Comparison of ENCODE assay signal across 9 mouse cellular contexts in genomic region chr6:114918994-114919393, GRCm38 (mm10). TPM values are rescaled to one million over a fixed set of nuclear protein-coding genes. Genes with fewer than 3 reads are reported as not detected.
A peak's percentile ranks its signal among the peaks of the same experiment; 100 is the strongest.
DNase-seq lines count a peak whose midpoint lies in the region; ATAC-seq and TF ChIP-seq lines count a peak whose summit lies in the region.
"Had no signal": no experiment of that assay in that cellular context is flagged by ENCODE, and none has a peak within 500 bp of the region (broad histone marks: within the 10 kb centered on the region; RNA-seq: fewer than 3 reads in every experiment).

No protein-coding gene starts in this region.

- peak overlapping the region; percentile 57 for H3K4me2 ChIP-seq in hindbrain, embryonic 15.5 days
- H3K4me2 ChIP-seq in midbrain, embryonic 15.5 days: peak overlapping the region; percentile 61

- no peak for TF ChIP-seq CTCF in kidney, adult 2 months (conservative IDR thresholded peaks at IDR 0.05; ENCODE audit: insufficient read depth, insufficient read length, low read depth, low read length)

- no peak overlapping the region for H3K9ac ChIP-seq in hindbrain, embryonic 15.5 days
- 0 out of 2 replicates have a peak overlapping the region, but pooled peaks have one; percentile 0 for H3K9ac ChIP-seq in midbrain, embryonic 15.5 days

- no peaks in the 10 kb centered on the region for H3K36me3 ChIP-seq in kidney, adult 2 months (ENCODE audit: control insufficient read depth, insufficient read depth, low read length)
- peaks cover 15% of the 10 kb centered on the region for H3K36me3 ChIP-seq in embryonic facial prominence, embryonic 10.5 days (replicated peaks)
- H3K36me3 ChIP-seq in hindbrain, embryonic 15.5 days: no peaks in the 10 kb centered on the region
- H3K36me3 ChIP-seq in midbrain, embryonic 15.5 days (replicated peaks): no peaks in the 10 kb centered on the region

- no peak for DNase-seq in kidney, adult 2 months
- DNase-seq in kidney, postnatal 25 days: no peak
- no peak for DNase-seq in embryonic facial prominence, embryonic 10.5 days (ENCODE audit: low spot score)
- no peak for DNase-seq in natural killer cell, adult 2 months (ENCODE audit: low spot score in 2 of 2)
- DNase-seq in urinary bladder, postnatal 25 days (ENCODE audit: low spot score): no peak
- DNase-seq in left cerebral cortex, adult 18-20 months (ENCODE audit: low spot score in 2 of 2): no peak
- DNase-seq: cerebellum, postnatal 14 days had no signal

- no peaks in the 10 kb centered on the region for H3K9me3 ChIP-seq in embryonic facial prominence, embryonic 10.5 days
- H3K9me3 ChIP-seq in hindbrain, embryonic 15.5 days: no peaks in the 10 kb centered on the region
- no peaks in the 10 kb centered on the region for H3K9me3 ChIP-seq in midbrain, embryonic 15.5 days

- TF ChIP-seq POLR2A in kidney, adult 2 months (IDR thresholded peaks at IDR 0.05; ENCODE audit: low read depth, low read length): no peak

- no peaks in the 10 kb centered on the region for H3K27me3 ChIP-seq in kidney, adult 2 months (replicated peaks; ENCODE audit: control insufficient read depth, insufficient read depth, low read length)
- no peaks in the 10 kb centered on the region for H3K27me3 ChIP-seq in embryonic facial prominence, embryonic 10.5 days (replicated peaks; ENCODE audit: low read depth, poor library complexity, severe bottlenecking)
- no peaks in the 10 kb centered on the region for H3K27me3 ChIP-seq in hindbrain, embryonic 15.5 days
- no peaks in the 10 kb centered on the region for H3K27me3 ChIP-seq in midbrain, embryonic 15.5 days (replicated peaks)

- peak overlapping the region; percentile 46 for H3K4me3 ChIP-seq in kidney, adult 2 months (ENCODE audit: insufficient read depth, low read depth, low read length)
- H3K4me3 ChIP-seq in embryonic facial prominence, embryonic 10.5 days: peak overlapping the region; percentile 72
- H3K4me3 ChIP-seq in hindbrain, embryonic 15.5 days: peak overlapping the region; percentile 40
- H3K4me3 ChIP-seq in midbrain, embryonic 15.5 days: peak overlapping the region; percentile 45

- H3K4me1 ChIP-seq in kidney, adult 2 months (ENCODE audit: control insufficient read depth, insufficient read depth, low read length): peaks cover 38% of the 10 kb centered on the region
- H3K4me1 ChIP-seq in embryonic facial prominence, embryonic 10.5 days: peaks cover 64% of the 10 kb centered on the region
- peaks cover 77% of the 10 kb centered on the region for H3K4me1 ChIP-seq in hindbrain, embryonic 15.5 days (replicated peaks)
- H3K4me1 ChIP-seq in midbrain, embryonic 15.5 days: peaks cover 73% of the 10 kb centered on the region

- no peak for ATAC-seq in hindbrain, embryonic 15.5 days (ENCODE audit: low FRiP score, low read depth)
- no peak for ATAC-seq in midbrain, embryonic 15.5 days (replicated peaks)

- WGBS in kidney, adult 2 months: 28% methylated on average over 9 of the region's 9 CpGs
- 87% methylated on average over 9 of the region's 9 CpGs for WGBS in embryonic facial prominence, embryonic 10.5 days
- WGBS in hindbrain, embryonic 15.5 days: 68% methylated on average over 9 of the region's 9 CpGs
- WGBS in midbrain, embryonic 15.5 days: 80% methylated on average over 9 of the region's 9 CpGs

- H3K27ac ChIP-seq in kidney, adult 2 months (ENCODE audit: insufficient read depth, low read depth, low read length): peak overlapping the region; percentile 47
- peak overlapping the region; percentile 94 for H3K27ac ChIP-seq in embryonic facial prominence, embryonic 10.5 days (replicated peaks)
- H3K27ac ChIP-seq in hindbrain, embryonic 15.5 days (replicated peaks): 0 out of 2 replicates have a peak overlapping the region, but pooled peaks have one; percentile 7
- H3K27ac ChIP-seq in midbrain, embryonic 15.5 days: no peak overlapping the region

RNA-seq across cellular contexts. Expression of gene Vgll4, which starts 50.8 kb away (rescaled TPM):
- polyA plus RNA-seq in kidney, adult 2 months (2012; rRNA removed): 60.5 and 66.6 TPM in 2 replicates
- 98.8 and 111 TPM in 2 replicates for polyA plus RNA-seq in embryonic facial prominence, embryonic 10.5 days (2016; fragmentation: Nextera tagmentation; extraction: Ambion mirVana)
- 51.8 and 59.6 TPM in 2 replicates for polyA plus RNA-seq in hindbrain, embryonic 15.5 days (2015; fragmentation: Nextera tagmentation; extraction: Ambion mirVana)
- polyA plus RNA-seq in midbrain, embryonic 15.5 days (2015; fragmentation: Nextera tagmentation; extraction: Ambion mirVana): 47.3 and 52.4 TPM in 2 replicates
- 10 to 100 TPM; 55.3 to 62.5 TPM for total RNA-seq in left cerebral cortex, adult 18-20 months (2021)
